Mouse (Mus musculus) MN1 (cell line): ENCODE measurements around the gene Nutm2.
"Not testable (repeated sequence)": the region's sequence is repeated elsewhere in the genome, so short reads cannot be mapped to it uniquely, and the experiment has no call there.

Source experiments
- DNase-seq: peaks from one replicate; pipeline ENCODE4 v3.0.0-alpha.2; 2016; ENCODE audit warnings: low spot score

Nutm2 gene

GRCm38 (mm10) chr13:50467007-50467406 is at the start of gene Nutm2:
TSS of gene Nutm2 (plus strand) at chr13:50467307.
- no peak for DNase-seq

- peak; percentile 81 for DNase-seq
These were observed 49.5 kb upstream of the Nutm2 start, which contains the start of gene Fbxw17 for GRCm38 (mm10) chr13:50417389-50418183. TSS of gene Fbxw17 (plus strand) at chr13:50417864.

DNA sequence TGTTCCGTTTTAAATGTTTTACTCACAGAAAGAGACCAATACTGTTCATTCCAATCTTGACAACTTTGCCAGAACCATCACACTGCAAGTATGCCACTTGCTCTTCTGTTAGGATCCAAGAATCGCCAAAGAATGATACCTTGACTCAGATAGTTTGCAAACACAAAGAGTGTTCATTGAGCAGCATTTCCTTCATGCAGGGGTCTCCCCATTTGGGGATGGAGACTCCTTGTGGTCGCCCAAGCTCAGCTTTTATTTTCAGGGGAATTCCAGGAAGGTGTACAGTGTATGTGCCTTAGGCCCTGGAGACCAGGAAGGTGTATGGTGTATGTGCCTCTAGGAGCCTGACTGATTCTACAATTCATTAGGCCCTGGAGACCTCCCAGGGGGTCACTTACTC is 48.7 kb upstream of the Nutm2 start:
- no peak for DNase-seq

DNA sequence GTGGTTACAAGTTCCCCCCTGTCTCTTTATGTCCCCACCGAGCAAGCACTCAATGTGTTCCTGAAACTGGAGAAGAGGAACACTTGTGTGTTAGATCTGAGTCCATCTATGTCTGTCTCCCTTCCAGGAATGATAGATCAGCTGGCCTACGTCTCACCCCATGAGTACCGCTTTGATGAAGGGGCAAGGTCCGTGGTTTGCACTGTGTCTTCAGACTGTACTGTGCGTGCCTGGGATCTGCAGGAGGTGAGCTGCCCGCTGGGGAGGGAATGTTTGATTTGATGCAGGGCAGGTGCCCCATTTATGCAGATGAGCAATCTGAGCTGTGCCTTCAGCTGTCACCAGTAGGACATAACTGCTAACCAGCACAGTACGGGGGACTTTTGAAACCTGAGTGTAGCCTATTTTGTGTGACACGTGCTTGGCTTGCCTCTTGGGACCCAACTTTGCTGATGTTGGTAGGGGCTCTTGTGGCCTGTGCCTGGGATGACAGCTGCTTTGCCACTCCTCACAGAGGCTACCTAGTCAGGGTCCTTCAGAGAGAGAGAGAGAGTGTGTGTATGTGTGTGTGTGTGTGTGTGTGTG is 43.4 kb upstream of the Nutm2 start:
- no peak for DNase-seq

- no peak for DNase-seq
These were observed 42.6 kb upstream of the Nutm2 start for GRCm38 (mm10) chr13:50424517-50424916.

GRCm38 (mm10) chr13:50426686-50427085 is 40.4 kb upstream of the Nutm2 start:
- DNase-seq = no peak

DNA sequence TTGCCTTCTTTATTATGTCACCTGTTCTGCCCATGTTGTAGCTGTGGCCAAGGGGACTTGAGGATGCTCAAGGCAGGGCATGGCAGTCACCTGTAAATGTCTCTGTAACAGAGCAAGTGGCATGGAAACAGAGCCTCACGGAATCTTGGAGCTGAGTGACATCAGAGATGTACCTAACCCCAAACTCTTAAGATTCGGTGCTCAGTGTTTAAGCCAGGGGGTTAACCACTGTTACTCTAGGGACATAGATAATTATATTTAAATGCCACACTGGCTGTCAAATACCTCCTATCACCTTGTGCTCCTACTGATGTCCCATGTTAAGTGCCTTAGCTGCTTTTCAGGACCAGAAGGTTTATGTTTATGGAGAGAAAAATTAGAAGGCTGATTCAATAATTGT is 23.3 kb upstream of the Nutm2 start, which contains the start of gene Gm47429:
TSS of gene Gm47429 (minus strand) at position 101 of the 400 bp plus-strand sequence.
- no peak for DNase-seq

DNA sequence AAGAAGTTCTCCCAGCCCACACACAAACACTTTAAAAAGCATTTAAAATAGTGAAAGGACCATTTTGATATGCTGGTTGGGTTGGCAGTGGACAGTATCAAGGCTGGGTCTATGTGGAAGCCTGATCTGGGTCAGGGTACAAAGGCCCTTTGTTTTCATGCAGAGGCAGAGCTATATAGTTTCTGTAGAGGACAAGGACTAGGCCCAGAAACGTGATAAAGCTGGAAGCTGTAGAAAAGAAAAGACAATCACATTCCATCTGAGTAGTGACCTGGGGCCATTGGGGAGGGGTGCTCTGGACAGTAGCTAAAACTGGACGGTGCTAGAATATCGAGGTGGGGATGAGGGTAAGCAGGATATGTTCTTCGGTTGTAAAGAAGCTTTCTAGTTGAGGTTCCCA is 21.8 kb upstream of the Nutm2 start:
- DNase-seq = no peak

DNA sequence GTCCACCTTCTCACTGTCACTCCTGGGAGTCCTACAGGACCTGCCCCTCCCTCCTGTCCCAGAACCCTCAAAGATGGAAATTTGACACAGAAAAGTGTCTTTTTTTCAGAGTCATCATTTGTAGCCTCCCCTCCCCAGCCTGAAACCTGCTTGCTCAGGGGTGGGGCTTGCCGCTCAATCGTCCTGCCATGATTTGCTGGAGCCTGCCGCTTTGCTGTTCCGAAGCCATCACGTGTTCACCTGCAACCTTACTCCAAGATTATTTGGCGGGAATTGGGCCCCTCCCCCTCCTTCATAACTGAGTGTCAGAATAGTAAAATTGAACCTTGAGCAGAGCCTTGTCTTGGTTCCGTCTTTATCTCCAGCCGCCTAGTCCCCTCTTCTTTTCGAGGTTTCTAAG is 14.8 kb upstream of the Nutm2 start:
- DNase-seq = not testable (repeated sequence)

DNA sequence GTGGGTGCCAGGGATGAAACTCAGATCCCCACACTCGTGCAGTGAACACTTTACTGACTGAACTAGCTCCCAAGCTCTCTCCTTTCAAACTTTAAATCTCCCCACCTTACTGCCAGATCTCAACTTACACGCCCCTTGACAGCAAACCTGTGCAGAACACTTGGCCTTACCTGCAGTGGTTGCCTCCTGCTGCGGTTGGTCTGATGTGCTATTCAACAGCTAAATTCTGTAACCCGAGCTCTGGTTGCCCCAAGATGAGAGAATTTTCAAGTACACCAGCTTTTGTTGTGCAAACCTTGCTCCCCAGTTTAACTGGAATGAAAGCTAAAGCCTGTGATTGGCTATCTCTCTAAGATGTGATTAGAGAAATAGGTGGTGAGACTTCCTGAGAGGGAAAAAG is 13.7 kb upstream of the Nutm2 start:
- DNase-seq = no peak

DNA sequence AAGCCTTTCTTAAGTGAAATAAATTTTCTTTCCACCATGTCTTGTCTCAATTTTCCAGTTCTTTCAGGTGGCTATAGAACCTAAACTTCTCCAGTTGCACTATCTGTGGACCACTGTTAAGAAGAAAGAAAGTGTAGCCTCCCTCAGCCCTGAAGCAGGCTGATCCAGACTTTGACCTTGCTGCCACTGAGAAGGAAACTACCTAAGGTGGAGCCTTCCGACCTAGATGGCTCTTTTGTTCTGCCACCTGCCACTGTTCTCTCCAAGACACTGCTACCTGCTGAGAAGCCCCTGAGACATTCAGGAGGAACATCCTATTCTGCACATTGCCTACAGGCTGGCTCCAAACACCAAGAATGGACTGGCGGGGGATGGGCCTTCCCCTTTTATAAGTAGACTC is 6.7 kb upstream of the Nutm2 start:
- not testable (repeated sequence) for DNase-seq

DNA sequence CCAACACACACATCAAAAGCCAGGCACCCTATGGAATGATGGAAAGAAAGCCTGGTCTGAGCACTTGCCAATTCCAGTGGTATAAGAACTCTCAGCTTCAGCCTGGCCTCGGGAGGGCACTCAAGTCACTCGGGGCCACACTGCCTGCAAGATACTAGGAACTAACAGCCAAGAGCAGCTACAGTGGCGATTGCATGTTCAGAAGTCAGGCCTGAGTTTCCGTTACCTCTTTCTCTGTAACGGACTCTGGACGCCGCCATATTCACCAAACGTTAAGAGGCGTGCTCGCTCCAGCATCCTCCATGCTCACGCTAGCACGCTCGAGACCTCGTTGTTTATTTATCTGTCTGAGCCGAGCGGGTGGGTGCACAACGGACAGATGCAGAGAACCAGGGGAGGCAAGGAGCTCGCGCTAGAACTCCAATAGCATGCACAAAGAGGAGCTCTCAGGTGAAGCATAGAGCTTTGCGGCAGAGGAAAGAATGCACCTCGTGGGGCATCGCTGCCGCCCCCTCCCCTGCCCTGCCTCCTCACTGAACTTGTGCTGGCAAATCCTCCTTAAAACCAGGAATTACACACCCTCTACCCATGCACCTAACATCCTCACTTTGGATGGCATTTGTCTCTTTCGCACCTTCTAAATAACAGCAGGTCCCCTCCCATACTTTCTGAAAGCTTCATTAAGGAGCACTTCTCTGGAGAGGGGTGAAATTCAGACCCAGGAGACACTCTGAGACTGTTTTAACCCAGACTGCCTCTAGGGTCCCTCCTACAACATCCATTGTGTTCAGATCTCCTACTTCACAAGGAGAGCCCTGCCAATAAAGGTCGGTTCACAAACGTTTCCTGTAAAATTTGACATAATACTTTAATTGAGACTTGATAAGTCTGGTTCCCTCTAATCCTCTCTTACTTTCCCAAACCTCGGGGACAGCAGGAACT is 2.2 kb upstream of the Nutm2 start:
- DNase-seq = no peak

DNA sequence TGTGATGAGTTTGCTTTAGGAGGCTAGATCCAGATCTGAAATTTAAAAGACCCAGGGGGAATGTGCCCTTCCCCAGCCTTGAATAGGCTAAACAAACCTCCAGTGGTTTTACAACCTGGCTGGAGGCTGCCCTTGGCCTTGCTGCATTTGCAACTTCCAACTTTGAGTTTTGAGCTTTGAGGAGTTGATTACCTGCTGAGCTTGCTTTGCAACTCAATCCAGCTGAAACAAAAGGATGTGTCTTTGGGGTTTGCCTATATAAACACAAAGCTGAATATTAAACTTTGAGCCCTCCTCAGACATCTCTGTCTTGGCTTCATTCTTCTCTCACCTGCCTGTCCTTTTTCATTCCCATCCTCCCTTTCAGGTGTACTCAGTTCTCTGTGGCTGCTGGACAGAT is 21.4 kb downstream of the Nutm2 start:
- not testable (repeated sequence) for DNase-seq

GRCm38 (mm10) chr13:50510470-50511343 is 43.6 kb downstream of the Nutm2 start:
- DNase-seq = not testable (repeated sequence)
